Mouse (Mus musculus) layer of hippocampus, adult 9-10 months (tissue): ENCODE results near the gene Creb3l4.

Experiments
- DNase-seq: peaks from one replicate; pipeline ENCODE4 v3.0.0; 2022; ENCODE audit warnings: low spot score

The Creb3l4 gene

DNA sequence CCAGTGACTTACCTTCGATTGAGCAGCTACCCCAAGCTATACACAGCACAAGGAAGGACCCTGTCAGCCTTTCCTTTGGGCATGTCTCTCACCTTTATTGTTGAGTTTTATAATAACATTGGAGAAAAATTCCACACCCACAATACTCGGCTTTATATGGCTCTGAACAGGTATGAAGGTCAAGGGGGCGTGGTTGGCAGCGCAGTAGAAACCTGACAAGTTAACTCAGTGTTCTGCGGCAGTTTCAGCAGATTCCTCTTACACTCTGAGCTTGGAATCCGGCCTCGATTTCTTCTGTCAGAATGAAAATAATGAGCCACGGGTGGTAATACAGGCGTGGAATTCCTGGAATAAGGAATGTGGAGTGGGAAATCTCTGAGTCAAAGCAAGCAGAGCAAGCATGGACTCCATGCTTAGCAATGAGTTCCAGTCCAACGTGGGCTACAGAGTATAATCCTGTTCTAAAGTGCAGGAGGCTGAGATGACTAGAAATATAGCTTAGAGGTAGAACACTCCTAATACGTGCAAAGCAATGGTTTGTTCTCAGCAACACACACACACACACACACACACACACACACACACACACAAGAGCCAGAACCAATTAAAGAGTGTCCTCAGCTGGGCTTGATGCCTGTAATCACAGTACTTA is 52.3 kb downstream of the Creb3l4 start:
- no peak for DNase-seq
